Comparison of ENCODE assay signal across 8 mouse cellular contexts in the genomic region with DNA sequence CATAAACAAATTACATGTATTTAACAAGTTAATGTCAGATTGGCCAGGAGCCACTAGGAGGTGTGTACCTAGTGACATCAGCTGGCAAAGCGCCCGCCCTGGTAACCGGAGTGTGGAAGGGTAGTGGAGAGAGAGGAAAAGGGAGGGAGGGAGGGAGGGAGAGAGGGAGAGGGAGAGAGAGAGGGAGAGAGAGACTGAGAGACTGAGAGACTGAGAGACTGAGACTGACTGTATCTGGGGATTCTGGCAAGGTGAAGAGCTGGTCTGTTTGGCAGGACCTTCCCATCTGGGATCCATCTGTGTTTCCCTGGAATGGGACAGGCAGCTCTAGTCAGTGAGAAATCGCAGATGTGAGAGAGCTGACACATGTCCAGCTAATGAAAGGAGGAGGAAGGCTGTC. TPM values are rescaled to one million over a fixed set of nuclear protein-coding genes. Genes with fewer than 3 reads are reported as not detected.
DNase-seq lines count a peak whose midpoint lies in the region; ATAC-seq and TF ChIP-seq lines count a peak whose summit lies in the region.

No protein-coding gene starts in this region.

- ATAC-seq in embryonic facial prominence, embryonic 11.5 days (replicated peaks; ENCODE audit: insufficient number of reproducible peaks, low FRiP score, low TSS enrichment, low read depth): 0 out of 2 replicates have a peak, but pooled peaks have one; percentile 70
- ATAC-seq in heart, embryonic 12.5 days (ENCODE audit: insufficient number of reproducible peaks, low FRiP score): peak; percentile 60; the same call in 1 of the 2 replicates
- ATAC-seq in lung, embryonic 14.5 days (ENCODE audit: insufficient read depth): peak; percentile 62

- no peak overlapping the region for H3K4me2 ChIP-seq in embryonic facial prominence, embryonic 11.5 days (ENCODE audit: low read depth, low read length)
- peak overlapping the region; percentile 38 for H3K4me2 ChIP-seq in heart, embryonic 12.5 days
- H3K4me2 ChIP-seq in lung, embryonic 14.5 days: peak overlapping the region; percentile 15; the same call in 1 of the 2 replicates

- DNase-seq in spleen, postnatal 4 days (ENCODE audit: low spot score in 2 of 2): peak; percentile 54 to 70
- DNase-seq in spleen, adult 12 weeks (ENCODE audit: low spot score): no peak
- DNase-seq in embryonic facial prominence, embryonic 11.5 days (ENCODE audit: low spot score): peak; percentile 83
- DNase-seq in kidney, adult 9 months: peak; percentile 64
- peak; percentile 76 for DNase-seq in lung, embryonic 14.5 days
- peak; percentile 63 for DNase-seq in right cerebral cortex, postnatal 4 days
- no peak for DNase-seq in thymus, postnatal 4 days

- no peaks in the 10 kb centered on the region for H3K9me3 ChIP-seq in embryonic facial prominence, embryonic 11.5 days (replicated peaks; ENCODE audit: control insufficient read depth, low read length)
- H3K9me3 ChIP-seq in heart, embryonic 12.5 days (replicated peaks): no peaks in the 10 kb centered on the region
- H3K9me3 ChIP-seq in lung, embryonic 14.5 days (ENCODE audit: low read depth, low read length): no peaks in the 10 kb centered on the region

- no peaks in the 10 kb centered on the region for H3K36me3 ChIP-seq in embryonic facial prominence, embryonic 11.5 days (replicated peaks; ENCODE audit: control insufficient read depth, insufficient read depth, low read depth, low read length)
- H3K36me3 ChIP-seq in heart, embryonic 12.5 days: no peaks in the 10 kb centered on the region
- no peaks in the 10 kb centered on the region for H3K36me3 ChIP-seq in lung, embryonic 14.5 days (ENCODE audit: insufficient read depth)

- H3K27ac ChIP-seq in embryonic facial prominence, embryonic 11.5 days (replicated peaks; ENCODE audit: low read depth, low read length): no peak overlapping the region
- H3K27ac ChIP-seq in heart, embryonic 12.5 days (ENCODE audit: poor library complexity, severe bottlenecking): peak overlapping the region; percentile 22; the same call in 1 of the 2 replicates
- H3K27ac ChIP-seq in lung, embryonic 14.5 days (ENCODE audit: low read depth): no peak overlapping the region

- 25% methylated on average over 4 of the region's 4 CpGs for WGBS in embryonic facial prominence, embryonic 11.5 days
- WGBS in heart, embryonic 12.5 days: 18% methylated on average over 4 of the region's 4 CpGs
- 12% methylated on average over 4 of the region's 4 CpGs for WGBS in lung, embryonic 14.5 days

- H3K4me3 ChIP-seq in embryonic facial prominence, embryonic 11.5 days (ENCODE audit: low read depth, low read length): no peak overlapping the region
- no peak overlapping the region for H3K4me3 ChIP-seq in heart, embryonic 12.5 days
- H3K4me3 ChIP-seq in lung, embryonic 14.5 days (ENCODE audit: low read depth, low read length): no peak overlapping the region

- no peaks in the 10 kb centered on the region for H3K27me3 ChIP-seq in embryonic facial prominence, embryonic 11.5 days (ENCODE audit: control insufficient read depth, insufficient read depth, low read length)
- H3K27me3 ChIP-seq in heart, embryonic 12.5 days (replicated peaks): no peaks in the 10 kb centered on the region
- H3K27me3 ChIP-seq in lung, embryonic 14.5 days (ENCODE audit: insufficient read depth, low read length): no peaks in the 10 kb centered on the region

- H3K4me1 ChIP-seq in embryonic facial prominence, embryonic 11.5 days (ENCODE audit: control insufficient read depth, insufficient read depth, low read length): peaks cover 8% of the 10 kb centered on the region
- H3K4me1 ChIP-seq in heart, embryonic 12.5 days (replicated peaks): peaks cover 48% of the 10 kb centered on the region
- H3K4me1 ChIP-seq in lung, embryonic 14.5 days (ENCODE audit: insufficient read depth): peaks cover 7% of the 10 kb centered on the region; the same call in 1 of the 2 replicates

- no peak overlapping the region for H3K9ac ChIP-seq in embryonic facial prominence, embryonic 11.5 days (replicated peaks; ENCODE audit: low read length)
- no peak overlapping the region for H3K9ac ChIP-seq in heart, embryonic 12.5 days
- H3K9ac ChIP-seq in lung, embryonic 14.5 days: no peak overlapping the region

- no peak for TF ChIP-seq CTCF in lung, embryonic 14.5 days (IDR thresholded peaks at IDR 0.05; ENCODE audit: low read depth)

RNA-seq across cellular contexts. Expression of gene Cbfa2t2, which starts 23.6 kb away (rescaled TPM):
- polyA plus RNA-seq in embryonic facial prominence, embryonic 11.5 days (2014; fragmentation: Nextera tagmentation; extraction: Ambion mirVana): 47.4 and 51.9 TPM in 2 replicates
- polyA plus RNA-seq in heart, embryonic 12.5 days (2016; fragmentation: Nextera tagmentation; extraction: Ambion mirVana): 37.6 and 38.8 TPM in 2 replicates
- polyA plus RNA-seq in lung, embryonic 14.5 days (2014; fragmentation: Nextera tagmentation; extraction: Ambion mirVana): 39.8 and 40.5 TPM in 2 replicates

RNA-seq across cellular contexts. Expression of gene Snta1, which starts 52.0 kb away (rescaled TPM):
- polyA plus RNA-seq in embryonic facial prominence, embryonic 11.5 days (2014; fragmentation: Nextera tagmentation; extraction: Ambion mirVana): 2.1 TPM in 2 replicates
- 49.9 and 51.6 TPM in 2 replicates for polyA plus RNA-seq in heart, embryonic 12.5 days (2016; fragmentation: Nextera tagmentation; extraction: Ambion mirVana)
- polyA plus RNA-seq in lung, embryonic 14.5 days (2014; fragmentation: Nextera tagmentation; extraction: Ambion mirVana): 3.8 and 3.9 TPM in 2 replicates

Comparison
In these comparisons a context has a peak if more than half of its experiments do, and no peak if none do; other contexts are left out.
1. DNase-seq: peak in spleen, postnatal 4 days (2 of 2), embryonic facial prominence, embryonic 11.5 days (single experiment), kidney, adult 9 months (single experiment), lung, embryonic 14.5 days (single experiment) and right cerebral cortex, postnatal 4 days (single experiment); none in spleen, adult 12 weeks (single experiment) and thymus, postnatal 4 days (single experiment).
2. RNA of gene Snta1, which starts 52.0 kb away (polyA plus RNA-seq): 49.9 to 51.6 TPM in heart, embryonic 12.5 days; 3.8 to 3.9 TPM in lung, embryonic 14.5 days and 2.1 TPM in embryonic facial prominence, embryonic 11.5 days; every median in the first group is over 10 times any median in the second.
3. Peak in every context shown above with its lines, with median percentiles within 50 percentile points of each other: ATAC-seq.